Mouse (Mus musculus) fibroblast of lung, adult 2 months (primary cell): Measurements from ENCODE around the gene Tsr1.

Experiments used
- DNase-seq: peaks from one replicate; pipeline ENCODE4 v3.0.0-alpha.2; 2011; ENCODE audit warnings: low read depth

Tsr1 gene

DNA sequence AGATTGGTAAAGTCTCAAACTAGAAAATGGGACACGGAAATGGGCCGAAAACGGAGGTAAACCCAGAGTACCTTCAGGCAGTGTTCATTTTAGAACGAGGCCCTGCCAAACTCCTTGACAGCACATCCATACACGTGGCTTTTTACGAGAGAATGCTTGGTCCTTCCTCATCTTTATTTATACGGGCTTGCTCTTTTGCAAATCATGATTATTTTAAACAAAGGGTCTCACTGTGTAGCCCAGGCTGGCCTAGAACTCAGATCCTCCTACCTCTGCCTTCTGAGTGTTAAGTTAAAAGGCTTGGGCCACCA lies 601 bp downstream of the Tsr1 start:
- DNase-seq, result no peak

DNA sequence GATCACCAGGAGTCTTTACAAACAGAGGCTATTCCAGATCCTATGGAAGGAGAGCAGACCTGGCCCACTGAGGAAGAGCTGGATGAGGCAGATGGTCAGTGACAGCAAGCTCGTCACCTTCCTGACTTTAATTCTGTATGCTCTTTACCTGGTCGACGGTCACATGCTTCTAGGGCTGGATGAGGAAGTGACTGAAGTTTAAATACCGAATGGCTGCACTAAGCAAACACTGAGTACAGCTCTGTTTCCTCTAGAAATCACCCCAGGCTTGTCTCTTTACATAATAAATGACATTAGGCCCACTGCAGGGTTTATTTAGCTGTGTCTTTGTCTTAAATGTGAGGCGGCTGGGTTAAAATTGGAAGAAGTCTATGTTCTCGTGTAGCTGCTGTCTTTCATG lies 3.7 kb downstream of the Tsr1 start:
- DNase-seq, result no peak

DNA sequence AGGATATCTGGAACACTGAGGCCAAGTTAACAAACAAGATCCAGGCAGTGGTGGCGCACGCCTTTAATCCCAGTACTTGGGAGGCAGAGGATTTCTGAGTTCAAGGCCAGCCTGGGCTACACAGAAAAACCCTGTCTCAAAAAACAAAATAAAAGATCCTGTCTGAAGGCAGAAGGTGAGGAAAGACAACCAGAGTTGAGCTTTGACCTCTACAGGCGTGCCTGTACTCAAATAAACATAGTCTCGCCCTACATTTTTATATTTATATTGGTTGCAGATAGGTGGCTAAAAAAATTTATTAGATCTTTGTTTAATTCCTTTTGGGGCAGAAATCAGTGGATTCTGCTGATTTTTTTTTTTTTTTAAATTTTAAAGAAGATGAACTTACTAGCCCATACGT lies 4.5 kb downstream of the Tsr1 start:
- no peak for DNase-seq

DNA sequence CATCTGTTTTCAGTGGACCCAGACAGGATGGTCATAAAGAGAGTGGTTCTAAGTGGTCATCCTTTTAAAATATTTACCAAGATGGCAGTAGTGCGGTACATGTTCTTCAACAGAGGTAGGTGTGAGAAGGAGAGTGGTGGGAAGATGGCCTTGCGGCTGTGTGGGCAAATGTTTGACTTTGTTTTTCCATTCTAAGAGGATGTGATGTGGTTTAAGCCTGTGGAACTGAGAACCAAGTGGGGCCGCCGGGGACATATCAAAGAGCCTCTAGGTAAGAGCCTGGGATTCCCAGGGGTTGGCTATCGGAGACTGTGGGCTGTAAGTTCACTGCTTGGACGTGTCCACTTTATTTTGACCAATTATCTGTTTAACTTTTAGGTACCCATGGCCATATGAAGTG lies 10.0 kb downstream of the Tsr1 start:
- no peak for DNase-seq

DNA sequence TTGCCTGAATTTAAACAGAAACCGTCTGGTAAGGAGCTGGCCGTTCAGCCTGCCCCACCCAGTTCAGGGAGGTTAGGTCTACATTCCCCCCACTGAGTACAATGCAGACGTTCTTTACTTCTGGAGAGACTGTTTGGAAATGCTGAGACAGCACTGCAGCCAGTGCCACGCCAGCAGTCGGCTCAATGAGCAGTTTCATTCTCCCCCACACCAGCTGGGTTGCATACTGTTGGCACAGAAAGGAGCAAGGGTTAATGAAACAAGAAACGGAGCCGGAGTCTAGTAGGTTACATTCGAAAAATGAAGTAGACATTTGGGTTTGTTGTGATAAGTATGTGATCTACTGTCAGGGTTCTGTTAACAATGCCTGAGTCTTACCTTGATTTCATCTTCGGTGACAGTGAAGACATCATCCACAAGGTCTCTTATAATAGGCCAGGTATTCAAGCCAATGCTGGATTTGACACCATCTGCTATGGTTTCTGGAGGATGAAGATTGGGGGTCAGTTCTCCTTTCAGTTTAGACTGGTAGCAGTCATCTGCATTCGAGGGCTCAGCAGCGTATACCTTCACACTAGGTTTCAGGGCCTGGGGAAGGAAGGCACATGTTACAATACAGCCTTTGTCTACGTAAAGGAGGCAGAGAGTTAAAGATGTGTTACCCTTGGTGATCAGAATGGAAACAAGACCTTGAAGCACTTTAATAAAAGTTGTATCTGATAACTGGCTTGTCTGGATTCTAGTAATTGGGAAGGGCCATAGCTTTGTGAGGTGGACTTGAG lies 10.9 kb downstream of the Tsr1 start:
- no peak for DNase-seq

DNA sequence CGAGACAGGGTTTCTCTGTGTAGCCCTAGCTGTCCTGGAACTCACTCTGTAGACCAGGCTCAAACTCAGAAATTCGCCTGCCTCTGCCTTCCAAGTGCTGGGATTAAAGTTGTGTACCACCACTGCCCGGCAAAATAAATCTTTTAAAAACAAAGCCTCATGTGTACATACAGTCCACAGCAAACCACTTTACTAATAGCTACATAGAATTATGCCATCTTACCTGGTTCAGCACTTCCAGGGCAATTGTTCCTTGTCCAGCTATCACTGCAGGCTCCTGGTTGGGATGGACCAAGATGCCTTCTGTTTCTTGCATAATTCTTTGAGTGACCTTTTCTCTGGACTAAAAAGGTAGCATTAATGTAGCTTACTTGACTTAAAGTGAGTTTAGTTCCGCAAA lies 12.1 kb downstream of the Tsr1 start:
- DNase-seq, result no peak

DNA sequence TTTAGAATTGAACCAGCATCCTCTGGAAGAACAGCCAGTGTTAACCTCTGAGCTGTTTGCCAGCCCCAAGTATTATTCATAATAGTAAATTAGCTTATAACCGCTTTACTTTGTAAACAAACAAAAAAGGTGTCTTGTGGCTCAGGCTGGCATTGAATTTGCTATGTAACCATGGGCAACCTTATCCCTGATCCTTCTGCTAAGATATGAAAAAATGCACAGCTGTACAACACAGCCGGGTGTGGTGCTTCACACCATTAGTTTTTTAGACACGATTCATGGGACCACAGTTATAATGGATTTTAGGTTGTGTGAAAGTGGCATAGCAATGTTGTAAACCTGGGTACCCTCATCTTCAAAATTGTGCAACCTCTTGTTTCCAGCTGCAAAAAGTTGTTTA lies 14.6 kb downstream of the Tsr1 start:
- no peak for DNase-seq

DNA sequence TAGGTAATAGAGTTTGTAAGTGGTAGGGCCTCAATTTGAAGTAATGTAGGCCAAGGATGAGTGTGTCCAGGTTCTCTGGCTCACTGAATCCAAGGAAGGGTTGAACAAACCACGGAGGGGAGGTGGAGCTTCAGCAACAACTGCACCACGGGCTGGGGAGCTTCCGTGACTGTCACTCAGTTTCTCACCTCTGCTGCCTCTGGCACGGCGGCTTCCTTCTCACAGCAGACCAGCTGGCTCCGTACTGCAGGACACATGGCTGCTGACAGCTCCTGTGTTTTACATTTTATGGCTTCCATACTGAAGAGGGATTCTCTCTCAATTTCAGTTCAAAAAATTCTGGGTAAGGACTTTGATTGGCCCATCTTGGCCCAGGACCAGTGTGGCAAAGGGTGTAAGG lies 21.4 kb downstream of the Tsr1 start:
- no peak for DNase-seq

DNA sequence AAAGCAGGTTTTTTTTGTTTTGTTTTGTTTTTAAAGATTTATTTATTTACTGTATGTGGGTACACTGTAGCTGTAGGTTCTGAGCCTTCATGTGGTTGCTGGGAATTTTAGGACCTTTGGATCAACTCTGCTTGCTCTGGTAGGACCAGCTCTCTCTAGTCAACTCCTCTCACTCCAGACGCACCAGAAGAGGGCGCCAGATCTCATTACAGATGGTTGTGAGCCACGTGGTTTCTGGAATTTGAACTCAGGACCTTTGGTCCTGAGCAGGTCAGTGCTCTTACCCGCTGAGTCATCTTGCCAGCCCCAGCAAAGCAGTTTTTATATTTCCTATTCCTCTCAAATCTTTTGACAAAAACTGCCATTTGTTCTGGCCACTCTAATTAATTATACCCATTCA lies 26.3 kb downstream of the Tsr1 start:
- DNase-seq, result no peak

DNA sequence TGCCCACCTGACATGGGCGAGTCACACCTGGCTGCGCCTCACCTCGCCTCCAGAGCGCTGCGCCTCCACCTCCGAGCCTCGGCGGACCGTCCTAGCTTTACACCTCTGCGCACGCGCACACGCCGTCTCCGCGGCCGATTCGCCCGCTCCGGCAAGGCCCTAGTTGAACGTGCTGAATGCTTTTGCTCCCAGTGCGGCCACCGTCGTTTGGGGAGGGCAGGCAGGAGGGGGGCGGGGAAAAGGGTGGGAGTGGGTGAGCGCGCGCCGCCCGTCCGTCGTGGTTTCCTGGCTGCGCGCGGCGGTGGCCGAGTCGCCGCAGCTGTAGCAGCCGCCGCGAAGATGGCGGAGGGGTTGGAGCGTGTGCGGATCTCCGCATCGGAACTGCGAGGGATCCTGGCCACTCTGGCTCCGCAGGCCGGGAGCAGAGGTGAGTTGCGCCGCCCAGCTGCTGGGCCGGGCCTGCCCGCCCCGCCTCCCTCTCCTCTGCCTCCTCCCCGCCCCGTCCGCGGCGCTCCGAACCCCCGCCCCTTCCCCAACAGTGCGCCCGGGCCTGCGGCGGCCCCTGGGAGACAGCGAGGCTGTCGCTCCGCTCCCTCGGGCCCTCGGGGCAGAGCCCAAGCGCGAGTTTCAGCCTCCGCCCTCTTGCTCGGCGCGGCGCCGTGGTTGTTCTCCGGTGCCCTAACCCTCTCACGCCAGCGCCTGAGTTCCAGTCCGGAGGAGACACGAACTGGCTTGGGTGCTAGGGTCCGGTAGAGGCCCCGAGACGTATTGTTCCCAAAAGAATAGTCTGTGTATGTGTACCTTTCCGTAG lies 27.9 kb downstream of the Tsr1 start, which contains the start of the genes Smg6 and Srr:
Smg6 (plus strand) TSS at position 247 of the 811 bp plus-strand sequence.
Srr (minus strand) TSS at position 372 of the 811 bp plus-strand sequence.
- DNase-seq, result peak; percentile 86

DNA sequence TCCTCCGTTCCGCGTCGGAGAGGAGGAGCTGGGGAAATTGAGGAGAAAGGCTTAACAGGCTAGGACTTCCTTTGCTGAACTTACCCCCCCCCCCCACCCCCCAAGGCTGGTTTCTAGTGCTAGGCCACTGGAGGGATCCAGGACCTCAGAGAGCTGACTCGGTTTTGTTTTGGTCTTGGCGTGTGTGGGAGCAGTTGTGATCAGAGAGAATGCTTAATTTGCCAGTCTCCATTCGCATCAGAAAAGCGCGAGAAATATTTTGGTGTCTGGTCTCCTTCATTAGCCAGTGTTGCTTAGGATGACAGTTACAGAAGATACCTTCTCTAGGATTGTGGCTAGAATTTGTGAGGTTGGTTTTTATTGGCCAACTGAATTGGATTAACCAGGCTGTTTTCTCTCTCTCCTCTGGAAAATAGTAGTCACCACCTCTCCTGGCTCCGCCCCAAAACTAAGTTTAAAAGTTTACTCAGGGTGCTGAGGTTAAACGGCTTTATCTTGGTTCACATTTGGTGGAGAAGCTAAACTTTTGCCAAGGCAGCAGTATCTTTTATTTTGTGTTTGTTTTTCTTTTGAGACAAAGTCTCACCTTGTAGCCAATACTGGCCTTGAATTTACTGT lies 28.6 kb downstream of the Tsr1 start:
- peak; percentile 40 for DNase-seq

DNA sequence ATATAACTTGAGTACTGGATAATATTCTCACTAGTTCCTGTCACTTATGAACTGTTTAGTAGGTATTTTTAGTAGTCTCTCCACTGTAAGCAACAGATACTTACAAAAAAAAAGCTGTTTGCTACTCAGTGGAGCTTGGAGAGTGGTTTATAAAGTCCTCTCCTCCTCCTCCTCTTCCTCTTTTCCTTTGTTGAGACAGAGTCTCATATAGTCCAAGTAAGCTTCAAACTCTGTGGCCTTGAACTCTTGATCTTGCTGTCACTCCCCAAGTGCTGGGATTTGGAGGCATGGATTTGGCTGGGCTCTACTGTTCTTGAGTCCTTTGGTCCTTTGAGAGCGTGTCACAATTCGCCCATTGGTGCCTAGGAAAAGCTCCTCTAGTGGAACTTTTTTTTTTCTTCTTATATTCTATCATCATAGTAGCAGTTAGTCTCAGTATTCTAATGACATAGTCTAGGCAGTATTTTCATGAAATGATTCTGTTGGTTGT lies 29.4 kb downstream of the Tsr1 start:
- DNase-seq, result no peak

DNA sequence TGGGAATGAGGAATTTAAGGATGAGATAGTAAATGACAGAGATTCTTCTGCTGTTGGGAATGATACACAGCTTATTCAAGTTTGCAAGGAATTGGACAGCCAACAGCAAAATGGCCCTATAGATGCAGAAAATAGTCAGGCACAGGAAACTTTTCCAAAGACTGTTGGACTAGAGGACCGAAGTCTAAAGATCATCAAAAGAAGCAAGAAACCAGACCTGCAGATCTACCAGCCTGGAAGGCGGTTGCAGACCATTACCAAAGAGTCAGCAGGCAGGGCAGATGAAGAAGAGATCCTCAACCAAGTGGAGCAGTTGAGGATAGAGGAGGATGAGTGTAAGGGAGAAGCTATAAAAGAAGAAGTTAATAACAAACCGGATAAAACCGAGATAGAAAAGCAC lies 31.2 kb downstream of the Tsr1 start:
- no peak for DNase-seq

DNA sequence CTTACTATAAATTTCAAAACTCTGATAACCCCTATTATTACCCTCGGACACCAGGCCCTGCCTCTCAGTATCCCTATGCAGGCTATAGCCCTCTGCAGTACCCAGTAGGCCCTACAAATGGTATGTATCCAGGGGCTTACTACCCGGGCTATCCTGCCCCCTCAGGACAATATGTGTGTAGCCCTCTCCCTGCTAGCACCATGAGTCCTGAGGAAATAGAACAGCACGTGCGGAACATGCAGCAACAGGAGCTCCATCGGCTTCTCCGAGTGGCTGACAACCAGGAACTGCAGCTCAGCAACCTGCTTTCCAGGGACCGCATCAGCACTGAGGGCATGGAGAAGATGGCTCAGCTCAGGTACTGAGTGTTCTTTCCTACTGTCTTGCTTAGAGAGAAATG lies 32.5 kb downstream of the Tsr1 start:
- no peak for DNase-seq

DNA sequence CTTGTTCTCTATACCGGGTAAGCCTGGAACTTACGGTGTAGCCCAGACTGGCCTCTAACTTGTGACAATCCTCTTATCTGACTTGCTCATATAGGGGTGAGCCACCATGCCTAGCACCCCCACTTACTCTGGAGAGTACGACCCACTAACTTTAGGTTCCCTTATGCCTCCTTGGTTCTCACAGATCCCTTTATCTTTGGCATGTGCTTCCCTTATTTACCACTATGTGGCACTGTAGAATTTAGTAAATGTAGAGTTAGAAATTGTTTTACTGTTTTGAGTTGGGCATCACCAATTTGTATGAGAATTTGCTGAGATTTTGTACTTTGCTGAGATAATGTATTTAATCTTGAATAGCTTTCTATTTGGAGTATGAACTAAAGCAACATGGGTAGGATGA lies 48.5 kb downstream of the Tsr1 start:
- no peak for DNase-seq

DNA sequence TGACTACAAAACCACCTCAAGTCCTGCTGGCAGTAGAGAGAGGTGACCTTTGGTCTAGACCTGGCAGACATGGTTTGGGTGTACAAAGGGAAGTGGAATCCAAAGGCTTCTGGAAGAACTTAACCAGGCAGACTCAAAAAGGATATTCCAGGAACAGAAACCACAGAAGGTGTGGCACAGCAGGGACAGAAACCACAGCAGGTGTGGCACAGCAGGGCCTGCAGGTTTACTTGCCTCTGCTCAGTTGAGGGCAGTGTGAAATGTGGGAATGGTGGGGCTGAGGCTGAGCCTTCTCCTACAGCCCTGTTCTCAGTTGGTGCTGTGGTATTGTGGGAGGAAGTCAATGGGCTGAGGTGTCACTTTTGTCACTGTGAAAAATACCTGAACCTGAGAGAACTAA lies 57.0 kb downstream of the Tsr1 start:
- DNase-seq, result no peak

DNA sequence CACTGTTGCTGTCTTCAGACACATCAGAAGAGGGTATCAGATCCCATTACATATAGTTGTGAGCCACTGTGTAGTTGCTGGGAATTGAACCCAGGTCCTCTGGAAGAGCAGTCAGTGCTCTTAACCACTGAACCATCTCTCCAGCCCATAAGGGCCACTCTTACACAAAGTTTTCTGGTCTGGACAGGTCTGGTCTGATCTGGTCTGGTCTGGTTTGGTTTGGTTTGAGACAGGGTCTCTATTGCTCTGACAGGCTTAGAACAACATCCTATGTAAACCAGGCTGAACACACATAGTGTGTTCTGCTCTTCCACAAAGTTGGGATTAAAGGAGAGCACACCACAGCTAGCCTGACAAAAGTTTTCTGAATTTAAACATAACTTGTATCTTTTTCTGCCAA lies 58.1 kb downstream of the Tsr1 start:
- no peak for DNase-seq

DNA sequence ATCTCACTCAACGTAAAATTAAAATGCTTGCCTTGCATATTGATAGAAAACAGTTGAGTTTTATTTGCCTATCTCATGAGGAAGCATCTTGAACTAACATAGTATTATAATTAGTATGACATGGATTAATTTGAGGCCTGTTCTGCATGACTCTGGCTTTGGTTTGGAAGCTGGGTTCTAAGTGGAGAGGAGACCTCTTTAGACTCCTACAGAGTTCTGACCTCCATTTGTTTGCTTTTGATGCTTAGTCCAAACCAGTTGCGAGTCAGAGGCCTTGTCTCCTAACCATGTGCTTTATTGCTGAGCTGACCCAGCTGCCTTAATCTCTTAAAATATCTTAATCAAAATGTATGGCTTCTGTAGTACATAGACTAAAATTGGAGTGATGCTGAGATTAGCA lies 59.7 kb downstream of the Tsr1 start:
- no peak for DNase-seq
